Mouse (Mus musculus) ES-Bruce4 (cell line): ENCODE measurements around the gene Pisd.

Experiments used
- CTCF ChIP-seq: IDR thresholded peaks from one replicate; pipeline ENCODE4 v1.8.1; 2011; ENCODE audit warnings: low read depth, low read length
- EP300 ChIP-seq: IDR thresholded peaks from 2 replicates; pipeline ENCODE4 v1.6.1; 2011; ENCODE audit warnings: low read depth, low read length; ENCODE audit not compliant: insufficient read depth
- POLR2A ChIP-seq: IDR thresholded peaks from one replicate; pipeline ENCODE4 v1.8.1; 2011; ENCODE audit warnings: low read length; ENCODE audit not compliant: insufficient read depth

- TF ChIP-seq CTCF: no peak
- TF ChIP-seq EP300: no peak
- TF ChIP-seq POLR2A: no peak
Observed at GRCm38 (mm10) chr5:32767004-32767403, 18.4 kb downstream of the Pisd start.
